Mouse (Mus musculus) 3T3-L1 (cell line): ENCODE data around the gene Ddias.

Source experiments
- DNase-seq: peaks from one replicate; pipeline ENCODE4 v3.0.0-alpha.2; 2015; ENCODE audit warnings: low read depth, low spot score

Gene Ddias

GRCm38 (mm10) chr7:92866526-92866925, 7.5 kb downstream of the Ddias start:
- DNase-seq, result peak; percentile 83

- DNase-seq, result no peak
Observed at GRCm38 (mm10) chr7:92848246-92848645, 25.8 kb downstream of the Ddias start.

- DNase-seq, result no peak
Observed at GRCm38 (mm10) chr7:92842254-92842653, 31.8 kb downstream of the Ddias start.

DNA sequence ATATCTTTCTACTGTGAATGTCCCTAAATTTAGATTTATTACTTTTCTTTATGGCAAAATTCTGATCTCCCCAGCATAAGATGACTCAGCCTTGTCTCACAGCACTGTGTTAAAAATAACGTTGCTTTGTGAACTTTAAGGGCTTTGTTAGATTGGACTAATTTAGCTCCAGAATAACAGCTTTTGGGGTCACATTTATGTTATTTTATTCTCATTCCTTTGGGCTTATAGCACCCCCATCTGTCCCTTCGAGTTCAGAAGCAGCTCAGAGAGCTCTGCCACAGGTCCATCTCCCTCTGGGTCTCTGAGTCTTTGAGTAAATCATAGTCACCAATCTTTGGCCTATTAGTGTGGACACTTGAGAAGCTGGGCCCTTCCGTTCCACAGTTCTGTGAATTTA, 36.1 kb downstream of the Ddias start:
- peak; percentile 62 for DNase-seq

DNA sequence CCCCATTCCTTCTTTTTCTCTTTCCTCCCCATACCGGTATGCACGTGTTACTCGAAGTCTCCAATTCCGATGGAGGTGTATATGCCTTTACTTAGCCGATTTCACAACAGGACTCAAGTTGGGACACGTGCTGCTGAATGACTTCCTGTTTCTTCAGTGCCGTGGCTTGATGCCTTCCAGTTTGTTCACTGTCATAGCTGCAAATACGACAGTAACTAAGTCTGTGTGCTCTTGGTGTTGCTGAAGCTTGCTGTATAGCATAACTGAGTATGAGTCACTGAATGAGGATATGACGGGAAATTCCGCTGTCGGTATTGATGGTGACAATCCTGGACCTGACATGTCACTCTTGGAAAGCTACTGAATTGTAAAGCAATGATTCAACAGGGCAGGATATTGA, 36.8 kb downstream of the Ddias start:
- peak; percentile 79 for DNase-seq

GRCm38 (mm10) chr7:92836447-92836846, 37.6 kb downstream of the Ddias start:
- no peak for DNase-seq

- no peak for DNase-seq
Observed at GRCm38 (mm10) chr7:92834391-92834790, 39.7 kb downstream of the Ddias start.

DNA sequence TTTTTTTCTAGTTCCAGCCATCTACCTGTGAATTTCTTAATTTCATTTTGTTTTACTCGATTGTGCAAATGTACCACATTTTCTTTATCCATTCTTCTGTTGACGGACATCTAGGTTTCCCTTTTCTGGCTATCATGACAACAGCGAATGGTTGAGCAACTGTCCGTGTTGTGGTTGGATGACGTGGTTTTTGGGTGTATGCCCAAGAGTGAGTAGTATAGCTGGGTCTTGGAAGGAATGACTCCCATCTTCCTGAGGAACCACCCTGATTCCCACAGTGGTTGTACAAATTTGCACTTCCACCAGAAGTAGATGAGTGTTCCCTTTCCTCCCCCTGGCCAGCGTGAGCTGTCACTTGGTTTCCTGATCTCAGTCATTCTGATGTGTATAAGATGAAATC, 41.7 kb downstream of the Ddias start:
- DNase-seq, result peak; percentile 97

- peak; percentile 28 for DNase-seq
Observed at GRCm38 (mm10) chr7:92827981-92828380, 46.1 kb downstream of the Ddias start.

DNA sequence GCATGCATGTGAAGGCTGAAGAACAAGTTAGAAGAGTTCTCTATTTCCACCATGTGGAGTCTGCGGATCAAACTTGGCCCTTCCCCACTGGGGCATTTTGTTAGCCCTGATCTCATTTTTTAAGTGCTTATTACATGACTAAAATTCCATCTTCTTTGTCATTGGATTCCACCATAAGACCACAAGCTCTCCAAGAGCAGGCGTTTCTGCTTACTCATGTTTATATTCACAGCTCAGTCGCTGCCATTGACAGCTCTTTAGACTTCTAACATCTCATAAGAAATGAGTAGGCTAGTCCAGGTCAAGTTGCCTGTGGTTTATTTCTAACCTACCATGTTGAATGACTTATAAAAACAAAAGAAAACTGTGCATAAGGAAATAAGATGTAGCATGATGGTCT, 47.8 kb downstream of the Ddias start:
- DNase-seq, result peak; percentile 87

GRCm38 (mm10) chr7:92822409-92823101, 51.5 kb downstream of the Ddias start:
- DNase-seq, result no peak

- peak; percentile 63 for DNase-seq
Observed at GRCm38 (mm10) chr7:92821871-92822270, 52.2 kb downstream of the Ddias start.

DNA sequence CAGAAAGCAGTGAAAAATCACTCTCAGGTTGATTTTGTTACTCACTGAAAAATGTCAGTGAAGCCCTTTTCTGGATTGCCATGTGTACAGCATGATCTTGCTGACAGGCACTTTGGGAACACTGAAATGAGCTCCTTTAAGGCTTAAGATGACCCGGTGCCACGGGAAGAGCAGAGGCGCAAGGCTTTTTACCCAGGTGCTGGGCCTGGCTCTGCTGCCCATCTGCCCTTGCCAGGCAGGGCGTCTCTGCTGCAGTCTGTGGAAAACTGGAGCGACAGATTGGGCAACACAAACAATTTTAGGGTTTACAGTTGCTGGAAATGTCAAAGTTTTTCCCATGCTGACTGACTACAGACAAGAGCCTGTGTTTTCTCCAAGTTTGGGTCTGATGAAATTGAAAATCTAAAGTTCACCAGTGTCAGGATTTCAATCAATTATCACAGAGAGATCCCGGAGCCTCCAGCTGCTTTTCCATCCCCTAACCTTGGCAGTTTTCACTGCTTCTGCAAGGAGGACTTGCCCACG, 53.0 kb downstream of the Ddias start:
- DNase-seq, result no peak

DNA sequence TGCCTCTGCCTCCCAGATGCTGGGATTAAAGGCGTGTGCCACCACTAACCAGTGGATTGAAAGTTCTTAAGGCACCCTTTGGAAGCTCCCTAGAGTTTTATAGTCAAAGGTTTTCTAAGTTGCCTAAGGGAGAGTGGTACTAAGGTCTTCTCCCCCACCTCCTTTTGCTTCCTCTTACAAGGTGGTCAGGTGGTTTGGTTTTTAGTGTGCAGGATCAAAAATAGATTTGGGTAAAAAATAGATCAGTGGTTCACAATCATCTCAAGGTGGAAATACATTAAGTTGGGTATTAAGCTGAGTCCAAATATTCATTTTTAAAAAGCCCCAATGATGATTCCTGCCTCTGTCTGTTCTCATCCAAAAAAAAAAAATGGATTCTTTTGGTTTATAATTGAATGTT, 53.6 kb downstream of the Ddias start:
- DNase-seq, result no peak

DNA sequence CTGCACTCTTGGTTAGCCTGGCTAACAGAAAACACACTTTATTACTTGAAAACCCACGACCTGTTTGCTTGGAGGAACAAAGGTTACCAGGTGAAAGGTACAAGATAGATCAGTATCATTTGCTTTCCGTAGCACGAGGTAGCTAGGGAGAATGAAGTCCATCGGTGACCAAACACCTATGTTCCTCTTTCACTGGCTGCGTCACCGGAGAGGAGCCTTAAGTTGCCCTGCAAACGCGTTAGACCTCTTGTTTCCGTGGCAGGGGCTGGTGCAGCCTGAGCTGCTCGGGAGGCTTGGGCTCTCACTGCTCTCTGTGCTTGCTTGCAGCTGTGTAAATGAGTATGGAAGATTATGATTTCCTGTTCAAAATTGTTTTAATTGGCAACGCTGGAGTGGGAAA, 54.4 kb downstream of the Ddias start:
- no peak for DNase-seq

GRCm38 (mm10) chr7:92817886-92818285, 56.2 kb downstream of the Ddias start:
- DNase-seq, result no peak

- DNase-seq, result no peak
Observed at GRCm38 (mm10) chr7:92817242-92817641, 56.8 kb downstream of the Ddias start.

- peak; percentile 73 for DNase-seq
Observed at GRCm38 (mm10) chr7:92811667-92812279, 62.3 kb downstream of the Ddias start.
